Mouse (Mus musculus) skeletal muscle tissue, adult 2 months (tissue): ENCODE measurements around the gene Jph2.

Source experiments
- DNase-seq: peaks from one replicate; pipeline ENCODE4 v3.0.0-alpha.2; 2012; ENCODE audit warnings: low read depth, low spot score

The Jph2 gene

GRCm38 (mm10) chr2:163362940-163363921 is 34.6 kb downstream of the Jph2 start:
- peak; percentile 86 for DNase-seq

- no peak for DNase-seq
Observed at GRCm38 (mm10) chr2:163360858-163361623, 36.8 kb downstream of the Jph2 start.

DNA sequence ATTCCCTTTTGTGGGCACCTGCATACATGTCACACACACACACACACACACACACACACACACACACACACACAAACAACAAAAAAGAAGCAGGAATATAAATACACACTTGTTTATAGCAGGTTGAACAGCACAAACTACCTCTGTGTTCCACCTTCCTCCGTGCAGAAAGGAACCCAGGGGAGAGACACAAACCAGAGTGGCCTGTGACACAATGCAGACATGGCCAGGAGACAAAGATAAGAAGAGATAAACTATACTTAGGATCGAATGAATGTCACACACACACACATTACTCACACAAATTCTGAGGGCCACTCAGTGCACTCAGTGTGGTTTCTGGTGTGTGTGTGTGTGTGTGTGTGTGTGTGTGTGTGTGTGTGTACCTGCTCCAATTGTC is 38.5 kb downstream of the Jph2 start:
- no peak for DNase-seq

DNA sequence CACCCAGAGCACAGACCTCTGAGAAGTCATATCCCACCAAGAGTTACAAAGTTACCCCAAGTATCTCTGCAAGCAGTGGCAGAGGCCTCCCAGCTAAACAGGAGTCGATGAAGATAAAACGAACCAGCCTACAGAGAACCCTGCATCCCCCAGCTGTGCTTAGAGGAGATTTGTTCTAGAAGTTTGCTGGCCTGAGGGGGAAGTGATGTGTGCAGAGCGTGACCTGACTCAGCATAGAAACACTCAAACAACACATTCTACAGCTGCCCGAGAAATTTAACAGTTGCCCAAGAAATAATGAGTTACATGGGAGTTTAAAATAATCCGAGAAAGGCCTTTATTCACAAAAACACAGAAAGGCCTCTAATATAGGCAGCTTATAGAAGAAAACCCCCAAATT is 39.1 kb downstream of the Jph2 start:
- no peak for DNase-seq

DNA sequence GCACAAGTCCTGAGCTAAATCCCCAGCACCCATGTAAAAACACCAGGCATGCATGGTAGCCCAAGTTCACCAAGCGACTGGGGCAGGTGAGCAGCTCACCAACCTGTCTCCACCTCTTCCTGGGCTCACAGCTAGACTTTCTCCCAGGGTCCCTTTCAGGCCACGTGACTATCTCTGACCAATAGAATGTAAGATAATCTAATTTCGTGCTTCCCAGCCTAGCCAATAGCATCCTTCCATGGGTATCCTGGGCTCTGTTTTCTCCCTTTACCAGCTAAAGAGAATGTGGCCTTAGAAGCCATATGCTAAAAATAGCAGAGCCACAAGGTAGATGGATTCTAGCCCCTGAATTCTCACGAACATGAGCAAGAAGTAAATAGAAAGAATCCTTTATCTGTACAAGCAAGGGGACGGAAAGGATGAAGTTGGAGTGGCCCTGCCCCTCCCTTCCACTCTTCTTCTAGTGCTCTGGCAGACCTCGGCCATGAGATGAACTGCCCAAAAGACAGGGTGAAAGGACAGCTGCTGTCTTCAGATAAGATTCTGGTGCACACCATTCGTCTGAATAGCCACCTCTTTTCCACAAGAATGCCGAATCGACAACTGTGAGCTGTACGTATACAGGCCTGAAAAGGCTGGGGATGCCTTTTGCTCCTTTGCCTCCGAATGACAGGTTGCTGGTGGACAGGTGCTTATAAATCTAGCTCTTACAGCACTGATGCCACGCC is 41.5 kb downstream of the Jph2 start:
- DNase-seq, result no peak

GRCm38 (mm10) chr2:163355666-163356065 is 42.1 kb downstream of the Jph2 start:
- DNase-seq, result no peak

GRCm38 (mm10) chr2:163353731-163354130 is 44.1 kb downstream of the Jph2 start:
- peak; percentile 89 for DNase-seq

DNA sequence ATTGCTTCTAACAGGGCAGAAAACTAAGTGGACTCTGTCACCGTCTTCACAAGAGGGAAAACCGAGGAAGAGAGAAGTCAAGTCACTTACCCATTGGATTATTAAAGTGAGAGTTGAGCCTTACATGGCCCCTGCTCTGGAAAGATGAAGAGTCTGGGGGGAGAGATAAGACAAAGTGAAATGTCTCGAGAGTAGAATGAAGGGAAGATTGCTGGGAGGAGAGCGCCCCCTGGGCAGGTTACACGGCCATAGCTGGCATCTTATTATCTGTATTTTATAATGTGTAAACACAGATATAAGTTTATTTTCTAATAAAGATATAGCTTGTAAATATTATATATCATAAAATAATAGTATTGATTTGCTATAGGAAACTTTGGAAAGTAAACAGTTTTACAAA is 47.4 kb downstream of the Jph2 start:
- DNase-seq, result no peak

DNA sequence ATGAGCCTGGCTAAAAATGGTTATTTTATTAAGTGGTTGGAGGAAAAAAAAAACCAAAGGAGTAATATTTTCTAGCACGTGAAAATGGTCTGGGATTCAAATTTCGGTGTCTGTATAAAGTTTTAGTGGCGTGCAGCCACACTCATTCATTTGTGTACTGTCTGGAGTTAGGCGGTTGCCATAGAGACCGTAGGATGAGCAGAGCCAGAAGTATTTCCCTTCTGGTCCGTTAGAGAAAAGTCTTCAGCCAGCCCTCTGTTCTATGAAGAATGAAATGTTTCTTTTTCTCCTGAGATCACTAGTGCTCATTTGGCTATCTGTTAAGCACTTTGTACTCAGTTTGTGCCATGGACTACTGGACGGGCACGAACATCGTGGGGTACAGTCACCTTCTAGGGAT is 48.4 kb downstream of the Jph2 start:
- DNase-seq, result peak; percentile 63

- no peak for DNase-seq
Observed at GRCm38 (mm10) chr2:163348677-163349076, 49.1 kb downstream of the Jph2 start.

GRCm38 (mm10) chr2:163347517-163348184 is 50.1 kb downstream of the Jph2 start:
- no peak for DNase-seq

DNA sequence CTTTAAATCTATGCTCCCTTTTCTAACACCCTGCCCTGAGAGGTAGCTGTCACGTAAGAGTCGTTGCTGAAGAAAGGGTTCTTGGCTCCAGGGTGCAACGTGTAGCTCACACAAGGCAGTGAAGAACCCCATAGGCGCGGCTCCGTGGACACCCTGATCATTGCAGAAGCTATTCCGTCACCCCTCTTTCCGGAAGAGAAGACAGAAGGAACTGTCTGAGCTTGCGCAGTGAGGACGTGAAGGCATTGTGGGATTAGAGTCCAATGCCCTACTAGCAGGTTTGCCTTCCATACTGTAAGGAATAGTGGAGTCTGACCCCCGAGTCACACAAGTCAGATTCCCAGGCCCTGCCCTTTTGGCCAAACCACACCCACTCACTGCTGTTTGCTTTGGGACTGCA is 51.3 kb downstream of the Jph2 start:
- no peak for DNase-seq

DNA sequence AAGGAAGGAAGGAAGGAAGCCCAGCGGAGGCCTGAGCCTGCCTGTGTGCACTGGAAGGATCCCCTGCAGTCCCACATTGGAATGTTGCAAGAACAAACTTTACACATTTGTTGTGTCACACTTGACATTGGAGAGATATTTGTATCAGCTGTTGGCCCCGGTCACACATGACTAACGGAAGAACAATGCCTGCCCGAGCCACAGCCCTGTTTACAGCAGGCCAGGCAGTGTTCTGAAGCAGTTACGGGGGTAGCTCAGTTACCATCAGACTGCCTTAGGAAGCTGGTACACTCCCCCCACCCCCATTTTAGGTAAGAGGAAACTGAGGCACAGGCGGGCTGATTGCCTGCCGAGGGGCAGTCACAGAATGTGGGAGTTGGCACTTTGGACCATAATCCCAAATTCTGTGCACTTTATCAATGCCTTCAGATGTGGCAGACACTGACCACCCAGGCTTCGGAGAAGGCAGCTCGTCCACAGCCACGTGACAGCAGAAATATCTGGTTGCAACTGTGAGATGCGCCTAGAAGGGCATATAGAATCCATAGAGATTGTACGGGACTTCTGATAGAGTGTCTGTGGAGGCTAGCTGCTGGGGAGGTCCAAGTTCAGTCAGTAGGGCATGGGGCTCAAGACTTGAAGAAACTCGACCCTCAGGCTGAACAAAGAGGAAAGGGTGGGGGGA is 52.7 kb downstream of the Jph2 start:
- no peak for DNase-seq

DNA sequence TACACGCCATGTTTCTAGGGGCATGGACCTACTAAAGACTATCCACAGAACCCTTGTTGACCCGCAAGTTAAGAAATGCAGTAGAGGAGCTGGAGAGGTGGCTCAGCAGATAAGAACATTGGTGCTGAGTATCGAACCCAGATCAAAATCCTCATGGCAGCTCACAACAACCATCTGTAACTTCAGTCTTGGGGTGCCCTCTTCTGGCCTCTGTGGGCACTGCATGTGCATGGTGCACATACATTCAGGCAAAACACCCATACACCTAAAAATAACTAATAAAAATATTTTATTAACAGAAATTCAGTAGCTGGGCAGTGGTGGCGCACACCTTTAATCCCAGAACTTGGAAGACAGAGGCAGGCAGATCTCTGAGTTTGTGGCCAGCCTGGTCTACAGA is 54.1 kb downstream of the Jph2 start:
- no peak for DNase-seq

DNA sequence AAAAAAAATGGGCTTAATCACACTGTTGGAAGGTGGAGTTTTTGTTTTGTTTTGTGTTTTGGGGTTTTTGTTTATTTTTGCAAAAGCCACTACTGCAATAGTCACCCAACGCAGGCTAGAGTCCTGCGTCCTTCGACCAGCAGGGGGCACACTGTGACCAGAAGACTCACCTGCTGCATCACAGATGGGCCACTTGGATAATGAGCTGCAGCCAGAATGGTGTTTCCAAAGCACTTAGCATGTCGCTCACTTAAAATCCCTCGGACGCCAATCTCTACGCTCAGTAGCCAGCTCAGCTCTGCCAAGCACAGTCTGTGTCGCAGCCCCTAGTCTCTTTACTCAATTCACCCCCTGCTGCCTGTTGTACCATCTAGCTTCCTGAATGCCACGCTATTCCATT is 57.5 kb downstream of the Jph2 start:
- peak; percentile 79 for DNase-seq

DNA sequence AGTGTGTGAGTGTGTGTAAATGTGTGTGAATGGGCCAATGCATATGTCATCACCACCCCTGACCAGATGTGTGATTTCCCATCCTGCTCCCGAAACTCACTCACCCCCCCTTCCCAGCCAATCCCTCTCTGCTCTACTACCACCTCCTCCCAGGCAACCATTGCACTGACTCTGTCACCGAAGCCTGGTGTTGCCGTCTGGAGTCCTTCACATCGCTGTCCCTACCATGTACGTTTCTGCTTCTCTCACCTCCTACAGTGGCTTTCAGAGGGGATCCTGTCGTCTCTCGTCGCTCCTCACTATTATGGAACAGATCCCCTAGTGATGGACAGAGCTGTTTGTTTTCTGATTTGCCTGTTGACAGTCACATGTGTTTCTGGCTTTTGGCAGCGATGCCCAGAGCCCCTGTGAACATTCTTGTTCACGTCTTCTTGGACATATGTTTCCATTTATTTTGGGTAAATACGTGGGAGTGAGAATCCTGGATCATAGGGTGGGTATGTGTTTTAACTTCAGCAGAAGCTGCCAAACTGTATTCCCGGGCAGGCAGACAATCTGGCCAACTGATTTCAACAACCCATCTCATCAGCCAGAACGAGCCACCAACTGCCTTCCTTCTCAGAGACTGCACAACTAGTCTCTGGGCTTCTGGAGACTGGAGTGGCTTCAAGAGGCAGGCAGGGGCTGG is 65.3 kb downstream of the Jph2 start:
- DNase-seq, result no peak

DNA sequence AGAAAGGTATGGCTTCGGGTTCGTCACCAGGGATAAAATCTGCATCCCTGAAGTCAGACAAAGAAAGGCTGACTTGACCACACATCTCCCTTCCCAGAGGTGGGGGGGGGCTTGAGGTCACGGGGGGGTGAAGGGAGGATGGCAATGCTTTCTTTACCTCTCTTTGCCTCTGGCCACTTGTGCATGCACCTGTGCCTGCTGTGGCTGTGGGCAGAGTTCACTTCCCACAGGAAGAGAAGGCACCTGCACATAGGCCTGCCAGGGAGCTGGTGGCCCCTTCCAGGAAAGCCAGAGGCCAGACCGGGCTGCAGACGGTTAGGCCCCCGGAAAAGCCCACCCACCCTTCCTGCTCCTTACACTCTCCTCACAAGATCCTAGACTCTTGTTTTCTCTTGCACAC is 66.4 kb downstream of the Jph2 start:
- no peak for DNase-seq

GRCm38 (mm10) chr2:163330742-163331141 is 67.1 kb downstream of the Jph2 start:
- no peak for DNase-seq

- no peak for DNase-seq
Observed at GRCm38 (mm10) chr2:163323163-163323562, 74.6 kb downstream of the Jph2 start.

DNA sequence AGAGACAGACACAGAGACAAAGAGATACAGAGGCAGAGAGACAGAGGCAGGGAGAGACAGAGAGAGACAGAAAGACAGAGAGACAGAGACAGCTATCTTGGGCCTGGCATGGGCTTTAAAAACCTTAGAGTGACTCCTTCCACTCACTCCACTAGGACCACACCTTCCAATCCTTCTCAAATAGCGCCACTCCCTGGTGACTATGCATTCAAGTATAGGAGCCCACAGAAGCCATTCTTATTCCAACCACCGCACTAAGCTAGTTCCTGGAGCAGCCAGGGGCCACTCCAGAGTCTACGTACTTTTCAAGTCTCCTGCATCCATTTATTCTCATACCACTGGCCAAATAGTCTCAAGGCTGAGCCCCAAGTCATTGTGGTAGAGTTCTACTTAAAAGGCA is 79.0 kb downstream of the Jph2 start:
- DNase-seq, result no peak
